Mouse (Mus musculus) cerebellum, adult 9-11 months (tissue): ENCODE results near the gene Slc24a2.

Experiments
- DNase-seq: peaks from one replicate; pipeline ENCODE4 v3.0.0; 2022

The Slc24a2 gene

DNA sequence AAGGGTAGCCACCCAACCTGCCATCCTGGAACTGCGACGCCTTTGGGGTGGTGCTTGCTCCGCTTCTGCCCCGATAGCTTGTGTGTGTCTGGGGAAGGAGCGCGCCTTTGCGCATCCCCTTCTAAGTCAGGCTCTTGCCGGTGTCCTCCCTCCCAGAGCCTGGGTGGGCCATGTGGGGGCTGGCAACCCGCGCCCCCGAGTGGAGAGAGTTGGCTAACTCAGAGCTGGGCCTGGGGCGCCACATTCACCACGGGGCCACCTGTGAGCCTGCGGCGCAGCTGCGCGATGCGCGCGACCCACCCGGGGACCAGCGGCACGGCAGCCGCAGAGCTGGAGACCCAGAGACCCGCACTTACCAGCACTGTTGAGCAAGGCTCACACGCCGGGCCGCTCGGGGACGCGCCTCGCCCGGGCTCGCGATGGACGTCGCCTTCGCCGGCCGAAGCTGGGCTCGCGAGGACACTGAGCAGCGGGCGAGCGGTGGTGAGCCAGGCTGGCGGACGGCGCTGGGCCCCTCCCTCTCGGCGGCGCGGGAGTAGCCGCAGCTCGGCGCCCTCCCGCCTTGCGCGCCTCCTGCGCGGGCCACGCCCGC lies at the start of gene Slc24a2:
Slc24a2 (minus strand) TSS at position 518 of the 592 bp plus-strand sequence.
- DNase-seq = peak; percentile 42

DNA sequence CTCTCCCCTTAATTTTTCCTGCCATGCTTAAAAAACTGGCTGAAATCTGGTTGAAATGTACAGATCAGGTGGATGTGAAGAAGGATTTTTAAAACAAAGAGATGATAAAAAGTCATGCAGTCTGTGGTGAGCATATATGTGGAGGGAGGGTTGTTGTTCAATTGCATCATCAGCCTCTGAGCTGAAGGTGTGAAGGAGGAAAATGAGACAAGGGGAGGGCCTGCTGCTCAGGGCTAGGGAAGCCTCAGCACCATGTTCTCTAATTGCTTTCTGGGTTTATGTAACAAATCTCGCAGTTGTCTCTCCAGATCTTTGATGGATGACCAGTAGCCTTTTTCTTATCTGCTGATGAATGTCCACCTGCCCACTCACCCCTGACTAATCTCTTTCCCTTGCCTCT lies 44.5 kb upstream of the Slc24a2 start:
- no peak for DNase-seq

DNA sequence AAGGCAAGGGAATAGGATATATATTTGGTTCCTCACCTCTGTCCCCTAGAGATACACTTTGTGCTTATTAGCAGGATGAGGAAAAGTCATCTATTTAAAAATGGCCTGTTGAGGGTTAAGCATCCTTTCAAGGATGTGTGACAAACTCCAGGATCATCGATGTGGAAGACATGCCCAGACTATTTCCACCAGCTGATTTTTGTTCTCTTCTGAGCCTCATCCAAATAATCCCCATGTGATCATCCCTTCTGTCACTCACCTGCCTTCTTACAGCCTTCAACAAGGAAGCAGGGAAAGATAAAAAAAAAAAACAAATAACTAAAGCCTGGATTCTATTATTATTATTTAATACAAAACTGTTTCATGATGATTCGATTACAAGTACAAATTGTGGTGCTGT lies 44.0 kb upstream of the Slc24a2 start:
- no peak for DNase-seq

DNA sequence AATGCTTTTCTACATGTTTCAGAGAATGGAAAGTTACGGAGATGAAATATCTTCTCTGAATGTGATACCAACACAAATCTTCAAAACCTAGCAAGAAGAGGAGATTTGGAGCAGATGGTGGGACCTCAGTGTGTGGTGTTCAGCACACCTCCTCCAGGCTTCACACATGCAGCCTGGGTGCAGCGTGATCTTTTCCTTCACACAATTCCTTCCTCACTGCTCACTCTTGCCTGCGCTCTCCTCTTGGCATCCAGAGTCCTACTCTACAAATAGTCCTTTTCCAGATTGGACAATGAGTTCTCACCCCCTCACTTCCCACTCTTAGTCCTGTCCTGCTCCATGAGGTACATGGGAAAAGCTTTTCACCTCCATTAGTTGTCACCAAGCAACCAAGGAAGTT lies 43.2 kb upstream of the Slc24a2 start:
- no peak for DNase-seq

DNA sequence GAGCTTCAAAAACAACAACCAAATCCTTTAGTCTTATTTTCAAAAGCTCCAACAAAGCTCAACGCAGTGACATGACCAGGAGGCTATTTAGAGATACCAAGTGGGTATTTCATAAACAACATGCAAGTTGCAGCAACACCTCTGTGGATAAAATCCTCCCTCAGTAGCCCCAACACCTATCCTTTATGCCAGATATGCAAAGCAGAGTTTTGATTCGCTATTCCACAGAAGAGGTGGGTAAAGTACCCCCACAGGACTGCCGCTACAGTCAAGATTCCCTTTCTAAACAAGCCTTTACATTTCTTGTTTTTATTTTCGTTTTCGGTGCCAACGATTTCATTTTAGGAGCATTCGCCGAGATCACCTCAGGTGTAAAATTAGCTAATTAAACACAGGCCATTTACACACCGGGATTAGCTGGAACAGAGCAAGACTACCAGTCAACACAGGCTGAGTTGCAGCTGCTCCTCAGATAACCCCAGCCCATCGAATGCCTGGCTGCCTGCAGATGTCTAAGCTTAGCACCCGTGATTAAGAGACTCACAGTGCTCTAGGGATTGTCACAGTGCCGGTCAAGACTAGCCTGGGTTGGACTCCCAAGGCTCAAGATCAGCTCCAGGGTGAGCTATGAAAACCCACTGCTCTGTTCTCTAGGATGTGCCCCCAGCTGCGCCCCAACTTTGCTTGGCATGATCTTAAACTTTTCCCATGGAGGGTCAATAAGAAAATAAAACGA lies 885 bp downstream of the Slc24a2 start:
- DNase-seq = no peak

DNA sequence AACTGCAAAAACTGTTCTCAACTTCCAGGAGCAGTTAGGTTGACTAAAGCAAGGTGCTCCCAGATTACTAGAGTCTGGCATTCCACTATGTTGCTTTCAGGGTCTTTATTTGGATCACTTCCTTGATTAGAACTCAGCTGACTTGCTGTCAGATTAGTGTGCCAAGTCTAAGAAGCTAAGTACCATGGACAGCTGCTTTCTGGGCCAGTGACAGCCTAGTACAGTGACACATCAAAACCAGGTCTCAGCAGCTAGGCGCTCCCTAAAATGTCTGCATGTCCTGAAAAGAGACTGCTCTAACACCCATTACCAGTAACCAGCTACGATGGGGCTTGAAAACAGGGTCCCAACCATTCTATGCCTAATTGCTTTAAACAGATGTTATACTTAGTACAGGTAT lies 8.7 kb downstream of the Slc24a2 start:
- DNase-seq = no peak

DNA sequence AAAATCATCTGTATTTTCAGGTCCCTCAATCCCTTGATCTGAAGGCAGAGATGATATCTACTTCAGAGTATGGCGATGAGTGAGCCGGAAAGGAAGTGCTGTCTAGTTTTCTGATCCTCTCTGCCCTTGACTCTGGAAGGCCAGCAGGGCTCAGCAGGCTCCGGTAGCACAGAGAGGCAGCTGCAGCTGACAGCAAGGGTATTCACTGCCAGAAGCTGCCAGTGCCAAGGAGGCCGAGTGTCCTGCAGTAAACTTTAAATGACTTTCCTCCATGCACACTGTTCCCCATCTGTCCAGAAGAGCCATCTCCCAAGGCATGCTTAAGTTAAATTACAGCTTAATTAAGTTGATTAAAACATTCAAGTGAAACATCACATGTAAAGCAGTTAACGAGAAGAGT lies 12.1 kb downstream of the Slc24a2 start:
- peak; percentile 44 for DNase-seq

DNA sequence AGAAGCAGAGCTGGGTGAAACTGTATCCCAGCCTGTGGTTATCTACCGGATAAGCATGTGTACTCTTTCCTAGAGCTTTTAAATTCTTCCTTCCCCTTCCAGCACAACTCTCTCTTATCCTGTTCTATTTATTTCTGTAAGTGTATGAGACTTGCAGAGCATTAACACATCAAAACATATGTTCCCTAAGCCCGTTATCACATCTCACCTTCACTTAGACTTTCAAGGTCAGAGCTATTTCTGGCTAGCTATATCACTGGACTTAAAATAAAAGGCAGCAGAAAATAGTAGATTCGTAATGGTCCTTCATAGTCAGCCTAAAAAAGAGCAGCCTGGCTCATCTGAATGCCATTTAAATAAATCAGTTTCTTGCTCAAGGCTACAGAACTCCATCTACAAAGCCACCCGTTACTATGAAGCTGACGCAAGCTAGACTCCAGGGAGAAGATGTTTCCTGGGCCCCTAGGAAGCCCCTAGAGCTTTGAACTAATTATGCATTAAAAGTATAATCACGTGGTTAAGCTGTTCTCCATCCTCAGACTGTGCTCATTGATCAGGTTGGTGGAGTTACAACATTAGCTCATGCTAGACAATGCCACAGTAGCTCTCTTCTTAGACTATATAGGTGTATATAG lies 18.8 kb downstream of the Slc24a2 start:
- DNase-seq = no peak

DNA sequence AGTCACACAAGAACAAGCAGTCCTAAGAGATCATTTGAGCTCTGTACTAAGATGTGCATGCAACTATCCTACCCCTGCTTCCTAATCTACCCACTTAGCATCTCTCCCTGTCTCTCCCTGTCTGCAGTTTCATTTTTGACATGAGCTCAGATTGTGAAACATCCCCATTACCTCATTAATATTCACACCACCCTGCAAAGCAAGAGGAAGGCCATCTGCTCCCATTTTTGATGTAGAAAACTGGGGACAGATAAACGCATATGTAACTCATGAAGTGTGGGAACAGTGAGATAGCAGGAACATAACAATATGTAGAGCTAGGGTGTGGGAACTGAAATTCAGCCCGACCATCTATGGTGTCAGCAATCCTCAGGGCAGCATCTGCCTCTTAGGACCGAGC lies 19.7 kb downstream of the Slc24a2 start:
- DNase-seq = no peak

DNA sequence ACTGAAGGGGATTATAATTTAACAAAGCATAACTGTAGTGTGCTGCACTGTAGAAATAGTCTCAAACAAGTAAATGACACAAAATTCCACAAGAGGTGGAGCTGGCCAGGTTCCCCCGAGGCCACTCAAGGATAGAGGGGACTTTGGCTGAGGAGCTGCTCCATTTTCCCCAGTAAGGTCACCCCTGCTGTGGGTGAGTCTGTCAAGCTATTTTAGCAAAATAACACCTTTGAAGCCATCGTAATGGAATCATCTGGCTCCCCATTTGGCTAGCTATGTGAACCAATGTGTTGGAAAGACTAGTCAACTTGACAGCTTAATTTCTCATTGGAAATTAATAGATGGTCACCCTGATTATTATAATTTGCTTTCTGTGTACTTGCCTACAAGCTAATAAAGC lies 28.2 kb downstream of the Slc24a2 start:
- peak; percentile 48 for DNase-seq

DNA sequence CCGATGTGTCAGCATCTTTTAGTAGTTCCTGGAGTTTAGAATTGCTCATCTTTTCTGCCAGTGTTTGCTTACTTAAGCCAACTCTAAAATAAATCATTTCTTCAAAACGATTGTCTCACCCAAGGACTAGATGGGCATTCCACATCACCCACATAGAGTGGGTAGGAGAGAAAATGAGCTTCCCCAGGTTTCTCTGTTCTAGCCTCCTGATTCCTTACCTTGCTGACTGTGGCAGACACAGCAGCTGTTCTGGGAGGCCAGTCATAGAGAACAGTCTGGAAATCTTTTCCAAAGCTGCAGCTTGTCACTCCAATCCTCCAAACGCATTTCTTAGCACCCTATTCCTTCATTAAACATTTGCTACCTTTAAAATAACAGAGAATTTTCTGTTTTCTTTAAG lies 29.0 kb downstream of the Slc24a2 start:
- DNase-seq = no peak

DNA sequence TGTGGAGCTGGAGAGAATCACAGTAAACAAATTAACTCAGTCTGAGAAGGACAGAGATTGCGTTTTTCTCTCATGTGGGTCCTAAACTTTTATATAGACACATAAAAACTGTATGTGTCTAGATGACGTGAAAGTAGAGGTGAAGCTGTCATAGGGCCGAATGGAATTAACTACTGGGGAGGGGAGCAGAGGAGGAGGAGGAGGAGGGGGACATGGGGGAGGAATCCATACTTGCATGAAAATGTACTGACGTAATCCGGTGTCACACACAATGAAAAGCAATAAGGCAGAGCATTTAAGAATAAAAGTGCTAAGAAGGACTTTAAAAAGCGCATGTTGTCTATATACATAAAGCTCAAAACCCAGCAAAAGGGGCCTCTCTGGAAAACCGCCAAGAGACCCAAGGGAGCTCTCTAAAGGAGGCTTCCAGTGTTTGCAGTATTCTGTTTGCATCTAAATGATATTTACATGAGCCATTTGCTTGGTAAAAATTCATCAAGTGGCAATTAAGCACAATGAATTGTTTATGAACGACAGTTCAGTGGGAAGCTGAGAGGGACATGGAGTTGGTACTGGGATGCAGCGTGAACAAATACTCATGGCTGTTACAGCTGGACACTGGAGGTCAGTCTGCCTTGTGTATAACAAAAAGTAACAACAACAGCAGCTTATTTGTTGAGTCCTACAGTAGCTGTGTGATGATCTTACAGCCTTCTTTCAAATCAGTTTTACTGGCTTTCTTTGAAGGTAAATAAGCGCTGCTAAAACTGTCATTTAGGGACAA lies 45.9 kb downstream of the Slc24a2 start:
- no peak for DNase-seq

DNA sequence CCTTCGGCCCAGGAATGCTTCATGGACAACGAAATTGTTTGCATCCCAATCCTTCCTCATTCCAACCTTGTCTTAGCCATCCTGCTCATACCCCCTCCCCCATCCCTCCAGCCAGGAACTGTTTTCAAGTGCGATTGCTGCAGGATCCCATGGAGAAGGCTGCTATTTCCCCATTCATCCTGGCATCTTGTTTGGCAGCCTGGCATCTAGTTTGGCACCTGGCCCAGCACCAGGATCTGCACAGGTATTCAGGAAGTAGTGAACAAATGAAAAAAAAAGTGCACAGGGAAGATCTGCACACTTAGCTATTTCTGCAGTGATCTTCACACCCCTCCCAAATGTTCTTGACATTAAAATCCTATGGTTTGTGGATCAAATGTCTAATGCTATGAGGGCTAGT lies 53.2 kb downstream of the Slc24a2 start:
- DNase-seq = no peak

DNA sequence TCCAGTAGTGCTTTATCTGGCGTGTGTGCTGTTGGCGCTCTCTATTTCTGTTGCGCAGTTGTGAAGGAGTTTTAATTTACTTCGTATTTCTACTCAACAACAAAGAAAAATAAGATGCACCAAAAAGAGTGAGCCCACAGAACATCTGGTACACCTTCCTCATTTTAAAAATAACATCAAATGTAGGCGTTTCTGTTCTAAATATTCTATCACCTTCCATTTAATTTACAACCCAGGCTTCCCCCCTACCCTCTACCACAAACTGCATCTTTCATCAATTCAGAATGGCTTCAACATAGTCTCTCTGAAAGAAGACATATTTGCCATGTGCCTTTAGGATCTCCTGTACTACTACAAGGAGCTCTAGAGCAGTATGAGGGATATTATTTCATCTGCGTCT lies 66.3 kb downstream of the Slc24a2 start:
- no peak for DNase-seq

DNA sequence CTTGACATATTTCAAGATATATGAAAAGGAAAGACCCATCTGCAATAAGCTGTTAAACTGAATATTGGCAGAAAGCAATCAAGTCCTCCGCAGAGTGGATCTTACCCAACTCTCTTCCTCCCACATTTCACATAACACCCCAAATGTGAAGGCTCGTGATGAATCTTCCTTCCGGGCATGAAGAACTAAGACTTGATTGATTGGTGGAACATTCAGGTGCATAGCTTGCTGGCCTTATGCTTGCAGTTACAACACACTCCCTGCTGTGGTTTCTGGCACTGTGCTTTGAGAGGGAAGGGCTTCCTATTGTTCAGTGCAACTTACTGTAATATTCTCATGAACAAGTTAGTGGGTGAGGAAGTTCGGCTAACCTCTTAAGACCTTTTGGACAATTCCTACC lies 72.2 kb downstream of the Slc24a2 start:
- DNase-seq = no peak

DNA sequence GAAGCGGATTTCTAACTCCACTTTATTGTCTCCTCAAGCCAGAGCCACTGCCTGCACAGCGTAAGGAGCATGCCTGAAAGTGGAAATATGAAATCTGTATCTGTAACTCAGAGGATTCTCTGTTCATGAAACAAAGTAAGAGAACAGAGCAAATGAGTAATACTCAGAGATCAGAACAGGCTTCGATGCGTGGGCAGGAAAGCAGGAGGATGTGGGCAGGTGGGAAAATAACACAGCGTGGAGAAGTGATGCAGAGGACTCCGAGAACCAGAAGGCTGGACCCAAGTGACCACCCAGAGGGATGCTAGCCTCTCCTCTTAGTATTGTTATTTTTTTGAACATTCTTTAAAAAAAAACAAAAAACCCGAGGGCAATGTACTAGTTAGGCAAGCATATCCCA lies 78.3 kb downstream of the Slc24a2 start:
- no peak for DNase-seq

DNA sequence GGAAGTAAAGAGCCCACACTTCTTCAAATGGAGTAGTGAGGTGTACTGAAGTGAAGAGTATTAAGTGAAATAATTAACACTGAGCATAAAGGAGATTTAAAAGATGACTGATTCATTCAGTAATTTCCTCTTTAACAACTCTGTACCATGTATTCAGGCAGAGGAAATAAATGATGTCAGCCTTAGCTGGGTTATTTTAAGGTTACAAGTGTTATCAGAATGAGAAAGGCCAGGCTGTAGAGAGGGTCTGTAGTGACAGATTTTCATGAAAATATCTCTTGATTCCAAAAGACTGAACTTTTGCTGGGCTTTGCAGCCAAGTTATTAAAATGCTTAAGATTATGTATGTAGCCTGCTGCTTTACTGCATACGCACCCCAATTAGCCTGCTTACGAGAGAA lies 80.7 kb downstream of the Slc24a2 start:
- DNase-seq = no peak

DNA sequence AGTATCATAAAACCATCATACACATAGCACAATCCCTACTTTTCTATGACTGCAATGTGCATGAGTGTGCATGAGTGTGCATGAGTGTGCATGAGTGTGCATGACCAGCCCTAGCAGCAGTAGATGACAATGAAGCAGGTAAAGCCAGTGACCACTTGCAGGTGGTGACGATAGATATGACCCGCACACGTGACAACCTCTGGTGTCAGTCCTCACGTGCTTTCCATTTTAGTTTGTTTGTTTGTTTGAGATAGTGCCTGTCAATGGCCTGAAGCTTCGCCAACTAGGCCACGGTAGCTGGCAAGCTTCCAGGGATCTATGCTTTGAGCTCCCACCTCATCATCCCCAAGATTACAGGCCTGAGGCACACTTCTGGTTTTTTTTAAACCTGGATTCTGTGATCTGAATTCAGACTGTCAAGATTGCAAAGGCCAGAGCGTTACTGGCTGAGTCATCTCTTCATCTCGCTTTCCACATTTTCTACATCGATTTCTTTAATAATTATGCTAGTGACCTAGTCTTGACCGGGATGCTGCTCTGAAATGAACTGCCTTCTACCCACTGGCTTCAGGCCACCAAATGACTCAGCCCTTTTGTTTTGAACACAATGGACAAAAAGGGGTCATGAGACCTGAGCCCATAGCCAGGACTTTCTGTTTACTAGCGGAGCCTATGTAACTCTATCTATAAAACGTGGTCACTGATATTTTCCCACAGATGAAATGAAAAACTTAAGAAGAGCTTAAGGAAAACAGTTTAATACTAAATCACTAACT lies 88.5 kb downstream of the Slc24a2 start:
- DNase-seq = peak; percentile 39

DNA sequence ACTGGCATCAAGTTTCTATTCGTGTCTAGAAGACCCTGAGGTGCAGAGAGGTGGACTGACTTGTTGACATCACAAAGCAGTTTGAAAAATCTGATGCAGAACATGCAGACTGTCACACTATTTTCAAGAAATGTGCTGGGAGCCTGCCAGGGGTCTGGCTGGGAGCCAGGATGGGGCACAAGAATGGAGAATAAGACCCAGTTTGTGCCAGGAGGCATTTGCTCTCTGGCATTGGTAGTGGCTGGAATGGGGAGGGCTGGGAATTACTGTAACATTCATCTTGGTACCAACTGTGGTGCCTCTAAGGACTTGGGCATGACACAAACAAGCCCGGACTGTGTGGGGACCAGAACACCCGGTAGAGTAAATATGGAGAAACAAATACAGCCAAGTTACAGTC lies 89.4 kb downstream of the Slc24a2 start:
- DNase-seq = peak; percentile 16

DNA sequence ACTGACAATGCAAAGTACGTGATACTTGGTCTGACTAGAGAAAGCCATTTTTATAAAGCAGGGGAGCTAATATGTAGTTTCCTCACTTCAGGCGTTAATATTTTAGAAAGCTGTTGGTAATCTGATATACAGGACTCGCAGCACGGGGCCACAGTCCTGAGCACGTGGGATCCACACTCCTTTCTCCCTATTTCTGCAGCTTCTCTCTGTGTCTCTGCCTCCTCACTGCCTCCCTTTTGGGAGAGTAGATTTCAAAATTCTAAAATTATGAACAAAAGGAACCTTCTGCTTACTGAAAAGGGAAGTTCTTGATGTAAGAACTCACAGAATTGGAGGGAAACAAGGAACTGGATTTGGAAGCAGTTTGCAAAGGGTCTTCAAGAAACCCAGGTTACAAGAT lies 97.8 kb downstream of the Slc24a2 start:
- DNase-seq = no peak

DNA sequence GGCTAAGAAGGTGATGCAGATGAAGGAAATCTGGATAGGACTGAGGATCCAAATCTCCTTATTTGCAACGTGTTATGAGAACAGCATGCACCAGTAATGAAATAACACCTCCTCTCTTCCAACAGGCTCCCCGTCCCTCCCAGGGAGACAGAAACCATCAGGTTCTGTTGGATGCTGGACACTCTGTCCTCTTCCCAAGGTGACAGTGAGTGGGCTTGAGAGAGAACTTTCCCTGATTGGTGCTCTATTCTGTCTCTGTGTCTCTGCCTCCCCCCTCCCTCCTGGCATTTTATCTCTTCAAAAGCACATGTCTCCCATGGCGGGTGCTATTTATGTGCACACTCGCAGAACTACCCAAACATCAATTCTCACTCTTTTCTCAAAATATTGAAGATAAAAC lies 103.5 kb downstream of the Slc24a2 start:
- no peak for DNase-seq

DNA sequence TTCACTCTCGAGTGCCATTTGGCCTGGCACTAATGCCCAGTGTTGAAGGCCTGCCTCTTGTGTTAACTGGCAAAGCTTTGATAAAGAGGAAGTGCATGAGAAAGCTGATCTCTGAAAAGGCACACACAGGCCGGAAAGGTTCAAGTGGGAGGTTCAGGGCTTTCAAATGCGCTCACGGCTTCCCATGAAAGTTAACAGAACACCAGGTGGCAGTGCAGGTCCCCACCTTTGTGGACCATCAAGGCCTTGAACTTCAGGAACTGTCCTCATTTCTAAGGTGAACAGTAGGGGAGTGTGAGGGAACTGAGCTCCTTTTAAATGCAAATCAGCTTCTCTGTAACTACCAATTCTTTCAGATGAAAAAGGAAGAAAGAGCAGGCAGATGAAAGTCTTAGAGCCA lies 110.5 kb downstream of the Slc24a2 start:
- DNase-seq = no peak

DNA sequence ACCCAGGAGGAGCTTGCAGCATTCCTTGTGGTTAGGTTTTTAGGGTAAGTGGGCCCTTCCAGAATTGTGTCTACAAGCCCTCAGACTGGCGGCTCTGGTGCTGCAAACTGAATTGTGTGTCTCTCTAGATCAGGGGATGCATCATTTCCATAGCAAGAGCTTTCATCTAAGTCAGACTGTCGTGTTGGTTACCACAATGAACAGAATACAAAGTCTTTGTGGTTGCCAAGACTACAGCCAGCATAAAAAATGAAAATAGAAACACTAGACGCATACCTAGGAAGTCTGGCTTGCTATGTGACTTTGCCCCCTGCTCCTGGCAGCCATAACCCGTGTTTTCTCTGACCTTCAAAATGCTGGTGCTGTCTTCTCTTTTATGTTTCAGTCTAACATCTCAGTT lies 114.6 kb downstream of the Slc24a2 start:
- DNase-seq = no peak
